ENCODE assay signal across 8 mouse cellular contexts in the genomic region with DNA sequence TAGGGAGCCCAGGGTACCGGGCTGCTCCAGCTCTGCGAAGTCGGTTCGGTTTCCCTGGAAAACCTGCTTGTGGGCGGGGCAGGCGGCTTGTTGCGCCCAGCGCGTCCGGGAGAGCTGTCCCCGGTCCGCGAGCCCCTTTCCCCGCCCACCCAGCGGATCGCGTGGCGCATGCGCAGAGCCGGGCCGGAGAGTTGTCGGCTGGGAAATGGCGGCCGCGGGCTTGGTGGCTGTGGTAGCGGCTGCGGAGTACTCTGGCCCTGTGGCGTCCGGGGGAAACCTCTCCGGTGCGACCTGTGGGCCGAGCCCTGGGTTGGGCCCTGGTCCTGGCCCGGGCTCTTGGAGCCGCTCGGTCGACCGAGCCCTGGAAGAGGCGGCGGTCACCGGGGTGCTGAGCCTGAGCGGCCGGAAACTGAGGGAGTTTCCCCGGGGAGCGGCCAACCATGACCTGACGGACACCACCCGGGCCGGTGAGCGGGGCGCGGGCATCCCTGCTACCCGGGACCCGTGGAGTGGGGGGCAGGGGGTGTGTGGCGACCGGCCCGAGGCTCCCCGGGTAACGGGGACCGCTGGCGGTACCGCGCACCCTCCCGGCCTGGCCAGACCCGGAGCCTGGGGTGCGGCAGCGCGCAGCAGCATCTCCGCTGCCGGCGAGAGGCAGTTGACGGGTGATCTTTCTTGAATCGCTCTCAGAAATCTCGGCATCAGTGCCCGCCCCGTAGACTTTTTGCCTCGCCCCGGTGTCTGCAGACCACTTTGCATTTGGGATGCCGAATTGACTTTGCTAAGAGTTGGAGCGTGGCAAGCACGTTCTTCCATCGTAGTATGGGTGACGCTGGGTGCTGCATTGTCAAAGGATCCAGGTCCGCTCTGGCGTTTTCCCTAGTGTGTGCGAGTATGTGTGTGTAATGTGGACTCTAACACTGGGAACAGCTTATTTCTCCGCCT. TPM values are rescaled to one million over a fixed set of nuclear protein-coding genes. Genes with fewer than 3 reads are reported as not detected.
DNase-seq lines count a peak whose midpoint lies in the region; ATAC-seq and TF ChIP-seq lines count a peak whose summit lies in the region.

A gene (plus strand): TSS at position 164 of the 945 bp plus-strand sequence.

- peak; percentile 90 for DNase-seq in c-Kit-negative CD71-positive TER-119-positive erythroid progenitor cells, embryonic 14.5 days (ENCODE audit: low read depth, low spot score)
- peak; percentile 93 for DNase-seq in forebrain, embryonic 10.5 days (ENCODE audit: extremely low spot score, low spot score)
- DNase-seq in kidney, postnatal 25 days: peak; percentile 96 to 97
- peak; percentile 79 to 87 (median 83) for DNase-seq in liver, embryonic 14.5 days (ENCODE audit: low read depth in 3 of 3, low spot score in 3 of 3)
- DNase-seq in neural tube, embryonic 11.5 days (ENCODE audit: low spot score): peak; percentile 97
- DNase-seq in stomach, postnatal 0 days (ENCODE audit: low spot score): peak; percentile 96

- H3K4me3 ChIP-seq in forebrain, embryonic 10.5 days: peak within 1 kb of the TSS; percentile 99
- peak within 1 kb of the TSS; percentile 86 for H3K4me3 ChIP-seq in heart, embryonic 15.5 days
- H3K4me3 ChIP-seq in liver, embryonic 14.5 days (ENCODE audit: insufficient read depth in 1 of 2, low read depth in 2 of 2, low read length in 2 of 2): peak within 1 kb of the TSS; percentile 84 to 96
- peak within 1 kb of the TSS; percentile 98 for H3K4me3 ChIP-seq in neural tube, embryonic 11.5 days (ENCODE audit: low read depth, low read length)
- peak within 1 kb of the TSS; percentile 99 for H3K4me3 ChIP-seq in stomach, postnatal 0 days (ENCODE audit: low read depth, low read length)

- H3K4me2 ChIP-seq in heart, embryonic 15.5 days: peak within 1 kb of the TSS; percentile 79
- peak within 1 kb of the TSS; percentile 83 for H3K4me2 ChIP-seq in liver, embryonic 14.5 days (ENCODE audit: low read depth)
- peak within 1 kb of the TSS; percentile 69 for H3K4me2 ChIP-seq in neural tube, embryonic 11.5 days (ENCODE audit: low read depth)
- peak within 1 kb of the TSS; percentile 62 for H3K4me2 ChIP-seq in stomach, postnatal 0 days (replicated peaks; ENCODE audit: low read depth)

- H3K9ac ChIP-seq in heart, embryonic 15.5 days: peak within 1 kb of the TSS; percentile 88
- peak within 1 kb of the TSS; percentile 86 for H3K9ac ChIP-seq in liver, embryonic 14.5 days (replicated peaks)
- peak within 1 kb of the TSS; percentile 96 for H3K9ac ChIP-seq in neural tube, embryonic 11.5 days (ENCODE audit: low read length)
- H3K9ac ChIP-seq in stomach, postnatal 0 days (ENCODE audit: low read length): peak within 1 kb of the TSS; percentile 95

- peak; percentile 71 for ATAC-seq in CD4-positive, CD25-positive, alpha-beta regulatory T cell, adult 4 months
- peak; percentile 94 for ATAC-seq in heart, embryonic 15.5 days (replicated peaks; ENCODE audit: insufficient number of reproducible peaks, insufficient read depth, low FRiP score, low read depth)
- ATAC-seq in liver, embryonic 14.5 days (ENCODE audit: insufficient read depth): peak; percentile 91
- ATAC-seq in neural tube, embryonic 11.5 days (ENCODE audit: insufficient read depth, low FRiP score, low TSS enrichment): peak; percentile 88
- ATAC-seq in stomach, postnatal 0 days (ENCODE audit: low FRiP score, low TSS enrichment): peak; percentile 92

- H3K9me3 ChIP-seq in forebrain, embryonic 10.5 days: no peaks in the 10 kb centered on the region
- H3K9me3 ChIP-seq in heart, embryonic 15.5 days (replicated peaks): no peaks in the 10 kb centered on the region
- no peaks in the 10 kb centered on the region for H3K9me3 ChIP-seq in liver, embryonic 14.5 days (ENCODE audit: control insufficient read depth, low read length)
- H3K9me3 ChIP-seq in neural tube, embryonic 11.5 days (ENCODE audit: control insufficient read depth, low read length): no peaks in the 10 kb centered on the region
- H3K9me3 ChIP-seq in stomach, postnatal 0 days (ENCODE audit: control insufficient read depth, low read length): no peaks in the 10 kb centered on the region

- no peak for TF ChIP-seq EP300 in liver, embryonic 14.5 days (IDR thresholded peaks at IDR 0.05; ENCODE audit: low read depth)
- no peak for TF ChIP-seq EP300 in stomach, postnatal 0 days (optimal IDR thresholded peaks at IDR 0.05)

- no peaks in the 10 kb centered on the region for H3K27me3 ChIP-seq in forebrain, embryonic 10.5 days (ENCODE audit: poor library complexity, severe bottlenecking)
- no peaks in the 10 kb centered on the region for H3K27me3 ChIP-seq in heart, embryonic 15.5 days
- H3K27me3 ChIP-seq in liver, embryonic 14.5 days (ENCODE audit: control insufficient read depth, insufficient read depth, low read length): no peaks in the 10 kb centered on the region
- no peaks in the 10 kb centered on the region for H3K27me3 ChIP-seq in neural tube, embryonic 11.5 days (ENCODE audit: control insufficient read depth, insufficient read depth, low read length)
- no peaks in the 10 kb centered on the region for H3K27me3 ChIP-seq in stomach, postnatal 0 days (ENCODE audit: control insufficient read depth, insufficient read depth, low read length)

- WGBS in forebrain, embryonic 10.5 days: under 1% methylated on average over 85 of the region's 85 CpGs
- WGBS in heart, embryonic 15.5 days: under 1% methylated on average over 85 of the region's 85 CpGs
- under 1% methylated on average over 85 of the region's 85 CpGs for WGBS in liver, embryonic 14.5 days (ENCODE audit: insufficient replicate concordance)
- WGBS in neural tube, embryonic 11.5 days: under 1% methylated on average over 71 of the region's 85 CpGs
- under 1% methylated on average over 84 of the region's 85 CpGs for WGBS in stomach, postnatal 0 days

- peaks cover 17% of the 10 kb centered on the region for H3K4me1 ChIP-seq in forebrain, embryonic 10.5 days
- H3K4me1 ChIP-seq in heart, embryonic 15.5 days (replicated peaks): peaks cover 9% of the 10 kb centered on the region; the same call in 1 of the 2 replicates
- H3K4me1 ChIP-seq in liver, embryonic 14.5 days (replicated peaks; ENCODE audit: control insufficient read depth in 2 of 2, insufficient read depth in 2 of 2, low read length in 1 of 2): peaks cover 2 to 5% of the 10 kb centered on the region in 2 experiments
- no peaks in the 10 kb centered on the region; the same call in 1 of the 2 replicates for H3K4me1 ChIP-seq in neural tube, embryonic 11.5 days (ENCODE audit: control insufficient read depth, insufficient read depth, low read length)
- H3K4me1 ChIP-seq in stomach, postnatal 0 days (replicated peaks; ENCODE audit: control insufficient read depth, insufficient read depth): no peaks in the 10 kb centered on the region; the same call in 1 of the 2 replicates

- TF ChIP-seq CTCF in liver, embryonic 14.5 days (IDR thresholded peaks at IDR 0.05; ENCODE audit: low read depth): no peak
- TF ChIP-seq CTCF in stomach, postnatal 0 days (IDR thresholded peaks at IDR 0.05; ENCODE audit: low read depth): no peak

- H3K27ac ChIP-seq in forebrain, embryonic 10.5 days: peak within 1 kb of the TSS; percentile 98
- peak within 1 kb of the TSS; percentile 85 for H3K27ac ChIP-seq in heart, embryonic 15.5 days
- H3K27ac ChIP-seq in liver, embryonic 14.5 days: peak within 1 kb of the TSS; percentile 40
- peak within 1 kb of the TSS; percentile 84 for H3K27ac ChIP-seq in neural tube, embryonic 11.5 days (ENCODE audit: low read depth, low read length)
- peak within 1 kb of the TSS; percentile 93 for H3K27ac ChIP-seq in stomach, postnatal 0 days (replicated peaks)

- peaks cover 7% of the 10 kb centered on the region for H3K36me3 ChIP-seq in forebrain, embryonic 10.5 days (replicated peaks)
- H3K36me3 ChIP-seq in heart, embryonic 15.5 days: no peaks in the 10 kb centered on the region
- no peaks in the 10 kb centered on the region for H3K36me3 ChIP-seq in liver, embryonic 14.5 days (replicated peaks; ENCODE audit: control insufficient read depth, insufficient read depth, low read depth)
- H3K36me3 ChIP-seq in neural tube, embryonic 11.5 days (ENCODE audit: control insufficient read depth, insufficient read depth, low read length): no peaks in the 10 kb centered on the region
- H3K36me3 ChIP-seq in stomach, postnatal 0 days (ENCODE audit: control insufficient read depth, insufficient read depth, low read length): no peaks in the 10 kb centered on the region

RNA-seq across cellular contexts. Expression of the gene that starts here (rescaled TPM):
- 10 to 100 TPM; 19.4 to 23.0 TPM for polyA plus RNA-seq in CD4-positive, CD25-positive, alpha-beta regulatory T cell, adult 4 months (2017; shearing (Covaris generic))
- polyA plus RNA-seq in forebrain, embryonic 10.5 days (2016; fragmentation: Nextera tagmentation; extraction: Ambion mirVana): 29.4 and 33.9 TPM in 2 replicates
- polyA plus RNA-seq in heart, embryonic 15.5 days (2015; fragmentation: Nextera tagmentation; extraction: Ambion mirVana): 15.0 and 15.8 TPM in 2 replicates
- 5.0 and 6.3 TPM in 2 replicates for polyA plus RNA-seq in liver, embryonic 14.5 days (2012; rRNA removed)
- polyA plus RNA-seq in liver, embryonic 14.5 days (2014; fragmentation: Nextera tagmentation; extraction: Ambion mirVana): 3.9 and 4.9 TPM in 2 replicates
- polyA plus RNA-seq in neural tube, embryonic 11.5 days (2014; fragmentation: Nextera tagmentation; extraction: Ambion mirVana): 39.0 and 42.4 TPM in 2 replicates
- polyA plus RNA-seq in stomach, postnatal 0 days (2015; fragmentation: Nextera tagmentation; extraction: Ambion mirVana): 5.4 and 8.1 TPM in 2 replicates

Comparison
In these comparisons a context has a peak if more than half of its experiments do, and no peak if none do; other contexts are left out.
1. Peak in every context shown above with its lines: DNase-seq, ATAC-seq, H3K4me3 ChIP-seq and H3K27ac ChIP-seq.
2. H3K27ac ChIP-seq: peak in every context shown above with its lines; median percentile 98 in forebrain, embryonic 10.5 days; 93 in stomach, postnatal 0 days; 85 in heart, embryonic 15.5 days; 84 in neural tube, embryonic 11.5 days; 40 in liver, embryonic 14.5 days.